Mouse (Mus musculus): ENCODE measurements at regions not wholly inside any gene's neighbourhood (a gene's known extent, or its start where the extent isn't known, plus 50 kb on each side); places are given as distances from the start of the nearest gene placed in this dataset.

DNA sequence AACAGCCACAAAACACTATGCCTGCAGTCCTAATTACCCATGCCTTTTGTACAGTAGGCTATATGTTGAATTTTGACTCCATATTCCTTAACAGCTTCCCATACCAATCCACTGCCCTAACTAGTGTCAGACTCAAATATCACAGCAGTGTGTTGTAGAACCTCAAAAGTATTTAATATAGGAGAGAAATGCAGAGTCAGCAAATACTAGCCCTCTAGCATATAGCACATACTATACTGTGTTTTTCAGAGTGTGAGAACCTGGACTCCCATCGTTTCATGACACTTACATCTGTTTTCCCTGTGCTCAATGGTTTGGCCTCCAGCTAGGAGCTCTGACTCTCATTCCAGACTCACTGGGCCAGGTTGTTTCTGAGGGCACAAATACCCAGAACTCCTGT, 236.1 kb upstream of the Il12b start:
- TF ChIP-seq POLR2A (IDR thresholded peaks at IDR 0.05; ENCODE audit: extremely low read depth, insufficient read depth, low read length) = no peak
- TF ChIP-seq CTCF (IDR thresholded peaks at IDR 0.05; ENCODE audit: extremely low read depth, insufficient read depth, low read length) = no peak
